Mouse (Mus musculus) embryo, embryonic 11 days (tissue): Measurements from ENCODE around the gene Tet3.
"Not testable (repeated sequence)": the region's sequence is repeated elsewhere in the genome, so short reads cannot be mapped to it uniquely, and the experiment has no call there.

Experiments
- DNase-seq: peaks from one replicate; pipeline ENCODE4 v3.0.0-alpha.2; 2015

The Tet3 gene

DNA sequence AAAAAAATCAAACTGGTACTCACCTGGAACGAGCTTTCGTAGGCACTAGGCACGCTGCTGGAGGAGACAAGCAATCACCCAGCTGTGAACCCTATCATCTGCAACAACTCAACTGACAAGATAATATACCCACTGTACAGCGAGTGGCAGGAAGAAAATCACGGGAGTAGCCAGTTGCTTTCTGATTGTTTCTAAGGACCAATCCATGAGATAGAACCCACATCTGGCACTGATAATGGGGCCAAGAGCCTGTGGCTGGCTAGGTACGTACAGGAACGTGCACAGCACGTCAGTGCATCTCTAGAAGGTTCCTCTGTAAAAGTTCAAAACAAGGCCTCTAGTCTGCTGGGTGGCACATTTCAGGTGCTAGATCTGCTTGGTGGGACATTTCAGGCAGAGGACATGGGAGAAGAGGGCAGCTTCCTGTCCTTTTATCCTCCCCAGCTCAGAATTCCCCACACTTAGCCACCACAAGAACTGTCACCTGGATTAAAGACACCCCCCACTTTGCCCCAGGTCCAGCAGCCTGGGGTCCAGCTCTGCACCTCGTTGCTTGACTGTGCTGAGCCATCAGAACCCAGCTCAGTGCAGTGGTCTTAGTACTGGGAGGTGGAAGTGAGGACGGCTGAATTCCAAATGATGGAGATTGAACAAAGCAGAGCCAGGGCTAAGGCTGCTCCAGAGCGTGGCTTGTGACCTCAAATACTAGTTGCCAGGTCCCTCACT is 97.2 kb downstream of the Tet3 start:
- DNase-seq, result no peak

DNA sequence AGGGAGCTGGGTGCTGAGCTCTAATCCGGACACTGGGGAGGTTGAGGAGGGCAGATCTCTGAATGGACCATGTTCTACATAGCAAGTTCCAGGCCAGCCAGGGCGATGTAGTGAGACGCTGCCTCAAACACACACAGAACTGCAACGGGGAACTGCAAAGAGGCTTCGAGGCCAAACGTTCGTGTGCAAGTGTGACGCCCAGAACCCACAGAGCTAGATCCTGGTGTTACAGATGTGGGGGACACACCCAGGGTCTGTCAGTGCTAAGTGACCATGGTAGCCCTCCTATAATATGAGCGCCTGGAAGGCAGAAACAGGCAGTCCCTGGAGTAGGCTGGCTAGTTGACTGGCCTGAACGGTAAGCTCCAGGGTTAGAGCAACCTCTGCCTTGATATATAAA is 101.4 kb downstream of the Tet3 start:
- DNase-seq, result no peak

DNA sequence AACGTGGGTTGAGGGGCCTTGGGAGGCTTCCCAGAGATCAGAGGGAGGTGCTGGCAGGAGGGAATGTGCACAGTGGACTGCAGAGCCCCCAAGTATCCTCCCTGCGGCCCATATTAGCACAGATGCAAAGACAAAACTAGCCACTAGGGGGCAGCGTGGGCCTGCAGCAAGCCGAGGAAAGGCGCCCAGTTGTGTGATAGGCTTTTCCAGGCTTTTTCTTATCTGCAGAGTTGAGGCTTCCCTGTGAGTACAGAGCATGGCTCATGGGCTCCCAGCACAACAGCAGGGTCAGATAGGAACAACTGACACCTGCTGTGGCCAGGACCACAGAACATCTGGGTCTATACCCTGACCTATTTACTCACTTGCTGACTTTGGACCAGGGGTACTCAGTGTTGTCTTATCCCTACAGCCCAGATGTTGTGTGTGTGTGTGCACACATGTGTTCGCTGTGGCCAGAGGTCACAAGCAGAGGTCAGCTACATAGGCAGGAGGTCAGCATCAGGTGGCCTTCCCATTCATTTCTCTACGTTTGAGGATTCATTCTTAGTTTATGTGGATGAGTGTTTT is 102.2 kb downstream of the Tet3 start:
- DNase-seq, result peak; percentile 87

DNA sequence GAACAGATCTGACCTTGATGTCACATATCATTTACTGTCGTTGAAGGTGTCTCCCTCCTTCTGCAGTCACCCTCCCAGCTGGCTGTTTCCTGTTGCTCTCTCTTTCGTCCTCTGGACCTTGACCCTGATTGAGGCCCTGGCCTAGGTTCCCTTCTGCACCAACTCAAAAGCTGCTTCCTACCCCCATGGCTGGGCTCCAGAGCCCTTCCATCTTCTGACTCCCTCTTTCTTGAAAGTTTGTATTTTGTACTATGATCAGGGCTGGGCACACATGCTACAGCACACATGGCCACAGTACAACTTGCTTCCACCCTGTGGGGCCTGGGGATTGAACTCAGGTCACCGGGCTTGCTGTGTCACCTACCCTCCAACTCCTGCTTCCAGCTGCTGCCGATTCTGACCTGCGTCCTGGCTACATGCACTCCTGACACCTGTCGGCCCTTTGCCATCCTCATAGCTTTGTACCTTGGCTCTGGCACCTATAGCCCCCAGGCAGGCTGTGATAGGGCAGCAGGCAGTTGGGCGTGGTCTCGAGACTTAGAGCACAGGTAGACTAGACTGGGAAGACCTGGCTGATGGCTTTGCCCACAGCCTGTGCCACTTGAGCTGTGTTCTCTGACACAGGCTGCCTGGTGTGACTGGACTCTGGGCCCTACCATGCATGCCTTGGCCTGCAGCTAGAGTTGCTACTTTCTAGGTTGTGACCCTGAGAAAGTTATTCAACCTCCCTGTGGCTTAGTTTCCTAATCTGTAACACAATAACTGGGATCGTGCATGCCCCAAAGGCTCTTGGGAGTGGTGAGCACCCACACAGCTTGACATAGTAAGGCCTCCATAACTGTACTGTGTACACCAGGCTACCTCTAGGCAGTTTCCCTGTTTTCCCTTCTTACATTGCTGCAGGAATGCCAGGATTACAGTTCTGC is 103.8 kb downstream of the Tet3 start:
- no peak for DNase-seq

DNA sequence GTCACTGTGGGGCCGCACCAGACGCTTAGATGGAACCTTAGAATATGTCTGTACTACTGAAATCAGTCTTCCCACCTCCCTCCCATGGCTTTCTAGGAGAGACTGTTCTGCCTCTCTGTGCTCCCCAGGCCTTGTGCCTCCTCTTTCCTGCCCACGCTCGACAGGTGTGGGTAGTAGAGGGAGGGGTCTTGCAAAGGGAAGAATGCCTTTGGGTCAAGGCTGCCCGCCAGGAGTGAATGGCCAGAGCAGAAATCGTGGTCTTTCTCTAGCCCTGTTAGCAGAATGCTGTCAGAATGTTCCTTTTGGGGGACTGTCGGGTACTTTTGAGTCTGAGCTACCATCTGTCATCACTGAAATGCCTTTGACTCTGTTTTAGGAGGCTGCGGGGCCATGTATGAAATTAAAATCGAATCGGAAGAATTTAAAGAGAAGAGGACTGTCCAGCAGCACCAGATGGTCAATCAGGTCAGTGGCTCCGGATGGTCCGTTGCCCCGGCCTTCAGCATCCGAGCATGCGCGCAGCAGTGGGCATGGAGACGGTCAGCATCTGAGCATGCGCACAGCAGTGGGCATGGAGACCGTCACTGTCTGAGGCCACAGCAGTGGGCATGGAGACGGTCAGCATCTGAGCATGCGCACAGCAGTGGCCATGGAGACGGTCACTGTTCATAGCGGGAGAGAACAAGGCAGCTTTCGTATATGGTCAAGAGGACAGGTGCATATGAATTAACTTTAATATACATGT is 106.0 kb downstream of the Tet3 start:
- DNase-seq, result no peak

DNA sequence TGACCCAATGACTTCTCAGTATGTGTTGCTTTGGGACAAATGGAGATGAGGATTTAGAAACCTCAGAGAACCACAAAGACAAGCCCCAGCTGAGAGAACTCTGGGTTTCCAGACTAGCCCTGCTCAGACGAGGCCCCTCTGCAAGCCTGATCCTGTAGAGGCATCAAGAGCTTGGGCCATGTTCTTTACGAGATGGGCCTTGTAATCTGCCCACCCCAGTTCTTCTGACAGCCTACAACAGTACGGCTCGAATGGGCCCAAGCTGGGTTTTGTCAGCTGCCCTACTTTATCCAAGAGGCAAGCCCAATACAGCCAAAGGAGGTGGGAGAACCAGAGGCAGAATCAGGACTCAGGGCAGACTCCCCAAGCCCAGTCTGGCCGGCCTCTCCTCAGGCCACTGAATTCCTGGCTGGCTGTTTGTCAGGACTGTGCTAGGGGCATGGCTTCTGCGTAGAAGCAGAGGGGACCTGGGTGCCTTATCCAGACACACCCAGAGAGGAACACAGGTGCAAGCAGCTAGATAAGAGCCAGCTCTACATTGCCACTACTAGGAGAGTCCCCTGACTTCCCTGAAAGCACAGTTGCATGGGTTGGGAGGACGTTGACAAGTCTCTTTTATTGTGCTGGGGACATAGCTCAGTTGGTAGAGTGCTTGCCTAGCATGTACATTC is 107.3 kb downstream of the Tet3 start:
- no peak for DNase-seq

DNA sequence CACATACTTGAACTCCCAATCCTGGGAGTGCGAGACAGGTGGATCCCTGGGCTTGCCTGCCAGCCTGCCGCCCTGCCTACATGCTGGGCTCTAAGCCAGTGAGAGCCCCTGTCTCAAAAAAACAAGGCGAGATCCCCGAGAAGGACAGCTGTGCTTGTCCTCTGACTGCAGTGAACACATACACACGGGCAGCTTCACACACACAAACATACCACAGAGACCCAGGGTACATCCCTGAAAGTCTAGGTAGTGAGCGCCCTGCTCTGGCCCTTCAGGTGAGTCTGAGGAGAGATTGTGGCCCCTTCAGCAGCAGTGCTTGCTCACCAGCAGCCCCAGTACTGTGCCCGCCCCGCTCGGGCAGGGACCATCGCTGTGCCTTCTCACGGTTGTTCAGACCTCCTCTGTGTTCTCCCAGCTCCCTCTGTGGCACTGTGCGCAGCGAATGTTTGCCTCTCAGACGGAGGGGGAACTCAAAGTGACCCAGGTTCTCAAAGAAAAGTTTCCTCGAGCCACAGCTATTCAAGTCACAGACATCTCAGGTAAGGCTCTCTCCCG is 108.0 kb downstream of the Tet3 start:
- DNase-seq, result no peak

DNA sequence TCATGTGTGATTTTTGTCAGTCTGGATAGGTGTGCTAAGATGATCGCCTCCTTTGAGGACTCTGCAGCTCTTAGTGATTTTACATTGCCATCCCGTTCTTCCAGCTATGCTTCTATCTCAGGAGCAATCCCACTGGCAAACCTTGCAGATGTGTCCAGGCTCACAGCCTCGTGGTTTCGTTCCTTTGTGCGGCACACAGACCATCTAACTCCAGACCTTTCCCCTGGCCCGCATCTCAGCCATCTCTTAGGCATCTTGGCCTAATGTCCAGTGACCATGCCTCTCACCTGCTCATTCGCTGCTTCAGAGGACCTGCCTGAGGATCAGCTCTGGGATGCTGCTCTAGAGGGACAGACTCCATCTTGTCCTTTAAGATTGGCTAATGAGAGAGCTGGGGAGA is 108.7 kb downstream of the Tet3 start:
- DNase-seq, result no peak

DNA sequence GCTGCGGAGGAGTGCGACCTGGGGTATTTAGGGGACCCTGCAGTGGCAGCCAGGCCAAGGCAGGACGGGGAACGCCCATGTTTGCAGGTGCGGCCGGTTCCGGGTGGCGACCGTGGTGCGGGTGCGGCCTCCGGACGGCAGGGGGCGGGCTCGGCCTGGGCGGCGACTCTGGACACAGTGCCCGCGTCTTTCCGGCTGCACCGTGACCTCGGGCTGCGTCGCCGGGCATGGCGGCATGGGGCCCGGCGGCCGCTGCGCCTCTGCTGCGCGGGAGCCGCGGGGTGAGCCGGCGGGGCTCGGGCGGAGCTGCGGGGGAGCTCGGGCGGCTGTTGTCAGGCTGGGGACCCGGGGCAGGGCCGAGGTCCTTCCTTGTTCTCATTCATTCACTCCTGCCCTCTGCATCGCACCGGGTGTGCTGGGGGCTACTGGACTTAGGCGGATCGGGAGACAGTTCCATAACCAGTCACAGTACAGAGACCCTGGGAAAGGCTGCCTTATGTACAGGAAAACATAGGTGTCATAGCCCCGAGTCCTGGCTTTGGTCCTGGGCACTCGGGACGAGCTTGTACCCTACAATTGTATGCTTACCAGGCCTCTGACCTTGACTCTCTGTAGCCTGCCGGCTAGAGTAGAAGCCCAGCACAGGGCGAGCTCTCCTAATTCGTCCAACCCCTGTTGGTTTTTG is 109.5 kb downstream of the Tet3 start:
- DNase-seq, result peak; percentile 89

DNA sequence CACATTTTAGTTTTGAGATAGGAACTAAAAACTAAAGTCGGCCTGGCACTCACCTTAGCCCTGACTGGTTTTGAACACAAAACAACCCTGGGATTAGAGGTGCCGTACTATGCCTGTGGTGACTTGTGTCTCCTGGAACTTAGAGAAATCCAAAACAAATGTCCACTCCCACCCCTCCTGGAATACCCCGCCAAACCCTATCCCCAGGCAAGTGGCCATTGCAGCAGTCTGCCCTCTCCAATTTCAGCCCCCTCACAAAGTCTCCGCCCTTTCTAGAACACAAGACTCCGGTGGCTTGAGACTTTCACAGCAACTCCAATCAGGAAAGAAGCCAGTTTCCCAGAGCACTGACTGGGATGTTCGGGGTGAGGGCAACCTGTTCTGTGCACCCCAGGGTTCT is 110.0 kb downstream of the Tet3 start, which contains the start of gene Bola3:
Bola3 (plus strand) TSS at position 275 of the 400 bp plus-strand sequence.
- no peak for DNase-seq

DNA sequence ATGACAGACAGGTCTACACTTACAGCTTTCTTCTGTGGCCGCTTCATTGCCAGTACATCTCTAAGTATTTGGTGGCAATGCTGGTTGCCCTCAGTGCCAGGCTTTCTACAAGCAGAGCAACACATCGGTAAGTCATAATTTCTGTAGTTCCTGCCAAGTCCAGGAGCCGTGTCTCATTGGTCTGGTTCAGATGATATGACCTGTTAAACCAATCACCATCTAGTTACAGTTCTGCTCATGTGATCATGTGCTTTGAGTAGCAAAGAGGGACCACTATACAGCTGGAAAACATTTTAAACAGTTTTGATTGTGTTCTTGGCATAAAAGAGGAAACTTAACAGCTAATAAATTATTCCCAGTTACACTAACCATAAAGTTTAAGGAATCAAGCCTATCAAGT is 111.0 kb downstream of the Tet3 start:
- no peak for DNase-seq

DNA sequence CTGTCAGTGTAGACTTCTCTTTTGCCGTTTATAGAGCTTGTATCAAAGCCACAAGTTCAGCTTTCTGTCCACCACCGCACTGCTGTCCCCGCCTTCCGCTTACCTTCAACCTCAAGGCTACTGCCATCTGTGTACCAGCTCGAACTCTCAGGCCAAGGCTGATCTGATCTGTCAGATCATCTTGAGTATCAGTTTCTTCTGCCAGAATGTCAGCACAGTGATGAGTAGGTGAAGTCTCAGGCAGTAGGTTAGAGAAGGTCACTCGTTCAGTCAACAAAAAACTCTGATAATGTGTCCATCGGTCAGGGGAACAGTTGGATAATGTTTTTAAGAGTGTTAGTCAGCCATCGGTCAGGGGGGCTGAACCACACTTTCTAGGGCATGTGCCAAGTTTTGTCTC is 113.6 kb downstream of the Tet3 start:
- not testable (repeated sequence) for DNase-seq

DNA sequence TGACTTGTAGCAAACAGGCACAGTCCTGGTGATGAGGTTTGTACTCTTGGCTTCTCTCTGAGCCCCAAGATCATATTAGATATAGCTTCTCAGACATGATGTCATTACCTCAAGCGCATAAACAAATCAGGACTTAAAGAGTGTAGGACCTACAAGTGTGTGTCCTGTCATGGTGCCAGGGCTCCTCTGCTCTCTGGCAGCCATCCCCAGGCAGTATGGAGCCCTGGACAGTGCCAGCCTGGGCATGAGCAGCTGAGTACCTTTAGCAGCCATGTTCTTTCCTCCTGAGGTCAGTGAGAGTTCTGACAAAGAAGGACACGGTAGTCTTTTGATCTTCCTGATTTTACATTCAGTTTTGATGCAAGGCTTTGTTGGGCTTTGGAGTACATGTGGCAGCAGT is 115.9 kb downstream of the Tet3 start:
- DNase-seq, result no peak

DNA sequence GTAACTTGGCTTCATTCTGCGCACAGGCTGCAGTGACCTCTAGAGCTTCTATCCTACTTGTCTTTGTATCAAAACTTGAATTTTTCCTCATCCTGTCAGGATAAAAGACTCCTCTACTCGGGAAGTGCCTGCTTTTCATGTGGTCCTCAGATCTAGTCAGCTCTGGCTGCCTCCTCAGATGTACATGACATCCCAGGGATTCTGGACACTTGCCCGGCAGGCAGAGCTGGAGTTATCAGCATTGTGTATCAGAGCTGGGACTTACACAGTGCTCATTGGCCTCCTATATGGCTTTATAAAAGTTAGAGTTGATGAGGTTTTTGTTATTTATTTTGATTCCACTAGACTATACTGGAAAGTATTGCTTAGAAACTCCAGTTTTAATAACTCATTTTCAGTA is 117.5 kb downstream of the Tet3 start:
- no peak for DNase-seq

DNA sequence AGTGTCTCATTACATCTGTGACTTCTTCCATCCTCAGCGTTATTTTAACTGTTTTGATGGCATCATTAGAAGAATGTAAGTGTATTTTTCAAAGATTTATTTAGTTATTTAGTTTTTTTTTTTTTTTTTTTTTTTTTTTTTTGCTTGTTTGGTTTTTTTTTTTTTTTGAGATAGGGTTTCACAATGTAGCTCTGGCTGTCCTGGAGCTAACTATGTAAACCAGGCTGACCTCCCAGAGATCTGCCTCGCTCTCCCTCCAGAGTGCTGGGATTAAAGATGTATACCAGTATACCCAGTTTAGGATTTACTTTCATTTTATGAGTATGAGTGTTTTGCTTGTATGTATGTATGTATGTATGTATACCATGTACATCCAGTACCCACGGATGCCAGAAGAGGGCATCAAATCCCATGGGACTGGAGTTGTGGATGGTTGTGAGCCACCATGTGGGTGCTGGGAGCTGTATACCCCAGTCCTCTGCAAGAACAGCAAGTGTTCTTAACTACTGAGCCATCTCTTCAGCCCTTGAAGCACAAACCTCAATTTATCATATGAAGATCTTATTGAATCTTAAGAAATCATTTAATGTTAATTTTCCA is 131.2 kb downstream of the Tet3 start:
- no peak for DNase-seq

DNA sequence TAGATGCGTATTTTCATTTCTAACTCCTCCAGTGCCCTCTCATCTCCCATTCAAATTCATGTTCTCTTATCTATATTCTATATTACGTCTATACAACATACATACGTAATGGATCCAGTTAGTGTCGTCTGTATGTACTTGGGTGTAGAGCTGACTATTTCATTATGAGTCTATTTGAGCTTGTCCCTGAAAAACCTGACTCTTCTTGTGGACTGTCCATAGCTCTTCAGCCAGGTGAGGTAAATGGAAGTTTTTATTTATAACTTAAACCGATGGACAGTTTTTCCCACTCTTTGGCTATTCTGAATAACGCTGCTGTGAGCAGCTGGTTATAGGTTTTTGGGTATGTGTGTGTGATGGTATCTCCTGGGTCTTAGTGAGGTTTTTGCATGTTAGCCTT is 132.1 kb downstream of the Tet3 start:
- no peak for DNase-seq

DNA sequence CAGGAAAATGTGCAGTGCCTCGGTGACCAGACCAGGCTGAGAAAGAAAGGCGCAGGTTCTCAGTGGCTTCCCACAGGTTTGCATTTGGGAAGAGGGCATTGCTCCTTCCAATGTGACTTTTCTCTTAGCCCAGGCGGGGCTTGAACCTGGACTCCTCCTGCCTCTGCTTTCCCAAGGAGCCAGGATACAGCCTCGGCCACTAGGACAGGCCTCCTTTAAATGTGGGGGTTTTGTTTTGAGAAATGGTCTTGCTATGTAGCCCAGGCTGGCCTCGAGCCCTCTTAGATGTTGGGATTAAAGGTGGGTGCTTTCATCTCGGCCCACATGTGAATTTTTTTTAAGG is 132.5 kb downstream of the Tet3 start:
- DNase-seq, result no peak

DNA sequence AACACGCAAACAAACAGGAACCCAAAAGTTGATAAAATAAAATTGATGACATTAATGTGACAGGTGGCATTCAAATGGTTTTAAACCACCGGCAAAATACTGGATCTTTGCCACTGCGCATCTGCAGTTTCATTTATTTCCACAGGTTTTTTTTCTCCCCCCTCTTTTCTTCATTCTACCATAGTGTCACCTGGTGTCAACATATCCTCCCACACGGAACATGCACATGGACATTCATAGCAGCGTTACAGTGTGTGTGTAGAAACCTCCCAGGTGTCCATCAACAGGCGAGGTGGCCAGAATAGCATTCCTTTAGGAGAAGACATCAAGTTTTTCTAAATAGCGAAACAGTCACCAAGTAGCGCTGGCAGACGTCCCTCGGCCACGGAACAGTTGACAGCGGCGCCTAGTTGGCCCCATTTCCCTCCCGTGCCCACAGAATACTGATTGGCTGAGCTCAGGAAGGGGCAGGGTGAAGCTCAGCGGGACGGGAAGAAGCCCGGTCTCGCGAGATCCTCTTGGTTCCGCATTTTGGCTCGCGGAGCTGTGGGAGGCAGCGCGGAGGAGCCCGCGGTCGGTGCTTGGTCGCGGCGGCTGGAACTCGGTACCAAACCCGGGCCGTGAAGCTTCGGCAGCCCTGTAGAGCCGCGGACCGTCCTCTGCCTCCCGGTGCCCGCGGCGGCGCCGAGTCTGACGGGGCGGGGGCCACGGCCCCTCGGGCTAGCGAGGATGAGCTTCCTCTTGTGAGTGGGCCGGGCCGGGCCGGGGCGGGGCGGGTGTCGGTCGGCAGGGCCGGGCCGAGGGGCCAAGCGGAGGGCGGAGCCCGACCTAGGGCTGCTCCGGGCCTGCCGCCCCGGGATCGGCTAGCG is 133.1 kb downstream of the Tet3 start, which contains the start of the genes Mthfd2 and Mob1a:
Mthfd2 (minus strand) TSS at position 384 of the 869 bp plus-strand sequence.
Mob1a (plus strand) TSS at position 492 of the 869 bp plus-strand sequence.
- peak; percentile 97 for DNase-seq

DNA sequence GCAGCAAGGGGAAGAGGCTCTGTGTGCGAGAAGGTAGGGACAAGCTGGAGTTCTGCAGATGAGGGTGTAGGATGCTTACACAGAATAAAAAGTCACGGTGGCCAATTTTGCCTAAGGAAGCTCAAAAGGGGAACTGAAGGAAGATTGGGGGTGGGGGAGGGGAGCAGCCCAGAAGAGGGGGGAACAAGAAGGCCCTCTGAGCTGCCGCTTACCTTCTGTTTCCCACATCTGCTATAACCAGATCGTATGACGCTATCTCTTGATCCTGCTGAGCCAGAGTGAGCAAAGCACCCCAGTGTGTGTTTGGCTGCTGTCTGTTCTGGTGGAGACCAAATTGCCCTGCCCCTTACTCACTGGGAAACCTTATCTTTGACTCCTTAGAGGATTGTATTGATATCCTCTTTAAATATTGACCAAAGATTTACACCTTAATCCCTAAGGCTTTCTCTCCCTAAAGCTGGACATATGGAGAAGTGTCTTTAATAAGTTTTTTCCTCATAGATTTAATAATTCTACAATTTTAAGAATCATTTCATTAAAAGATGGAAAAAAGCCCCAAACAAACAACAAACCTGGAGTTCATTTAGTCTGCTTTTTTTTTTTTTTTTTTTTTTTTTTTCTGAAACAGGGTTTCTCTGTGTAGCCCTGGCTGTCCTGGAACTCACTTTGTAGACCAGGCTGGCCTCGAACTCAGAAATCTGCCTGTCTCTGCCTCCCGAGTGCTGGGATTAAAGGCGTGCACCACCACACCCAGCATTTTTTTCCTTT is 135.0 kb downstream of the Tet3 start:
- DNase-seq, result no peak
